ENCODE assay signal across 15 mouse cellular contexts in the genomic region with DNA sequence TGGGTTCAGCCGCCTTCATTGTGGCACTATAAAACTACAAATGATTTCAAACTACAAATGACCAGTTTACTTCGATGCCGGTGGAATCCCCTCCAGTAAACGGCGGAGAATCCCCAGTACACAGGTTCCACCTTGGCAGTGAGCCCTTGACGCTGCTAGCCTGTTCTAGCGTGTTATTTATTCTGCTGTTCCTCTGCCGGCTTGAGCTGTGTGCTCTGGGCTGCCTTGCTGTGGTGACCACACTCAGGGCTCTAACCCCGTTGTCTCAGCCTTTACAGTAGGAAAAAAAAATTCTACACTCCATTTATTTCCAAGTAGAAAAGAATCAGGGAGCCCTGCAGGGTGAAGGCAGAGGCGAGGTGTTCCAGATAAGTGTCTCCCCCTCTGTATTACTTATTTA.
DNase-seq lines count a peak whose midpoint lies in the region; ATAC-seq lines count a peak whose summit lies in the region.
"Had no signal": no experiment of that assay in that cellular context is flagged by ENCODE, and none has a peak within 500 bp of the region (broad histone marks: within the 10 kb centered on the region; RNA-seq: fewer than 3 reads in every experiment).

No protein-coding gene starts in this region.

- WGBS in midbrain, embryonic 13.5 days, result 56% methylated on average over 10 of the region's 10 CpGs

- peak overlapping the region; percentile 47 for H3K27ac ChIP-seq in midbrain, embryonic 13.5 days
- H3K27ac ChIP-seq: heart, embryonic 13.5 days; layer of hippocampus, adult 2 months; liver, embryonic 12.5 days had no signal

- H3K27me3 ChIP-seq in midbrain, embryonic 13.5 days, result peaks cover 34% of the 10 kb centered on the region
- H3K27me3 ChIP-seq: heart, embryonic 13.5 days; liver, embryonic 12.5 days had no signal

- no peak overlapping the region for H3K4me3 ChIP-seq in midbrain, embryonic 13.5 days (replicated peaks)
- H3K4me3 ChIP-seq: heart, embryonic 13.5 days; layer of hippocampus, adult 2 months; liver, embryonic 12.5 days had no signal

- H3K4me1 ChIP-seq in midbrain, embryonic 13.5 days (replicated peaks), result peaks cover 25% of the 10 kb centered on the region
- H3K4me1 ChIP-seq: heart, embryonic 13.5 days; liver, embryonic 12.5 days had no signal

- H3K36me3 ChIP-seq in midbrain, embryonic 13.5 days, result no peaks in the 10 kb centered on the region
- H3K36me3 ChIP-seq: heart, embryonic 13.5 days; liver, embryonic 12.5 days had no signal

- peak; percentile 41 for DNase-seq in heart, adult 11 months
- DNase-seq in heart, postnatal 4 days, result no peak
- DNase-seq in right cerebral cortex, postnatal 4 days, result peak; percentile 40
- DNase-seq in right cerebral cortex, postnatal 14 days, result no peak
- no peak for DNase-seq in right cerebral cortex, postnatal 36 days (ENCODE audit: low spot score in 2 of 2)
- DNase-seq in ovary, postnatal 36 days (ENCODE audit: low spot score), result no peak
- no peak for DNase-seq in left cerebral cortex, adult 18-20 months (ENCODE audit: low spot score in 2 of 2)
- DNase-seq: B cell, adult 2 months; cerebellum, adult 18-20 months; gastrocnemius, postnatal 10 days; lung, postnatal 36 days had no signal

- H3K9me3 ChIP-seq in midbrain, embryonic 13.5 days, result no peaks in the 10 kb centered on the region
- H3K9me3 ChIP-seq: heart, embryonic 13.5 days had no signal

- no peak overlapping the region for H3K4me2 ChIP-seq in midbrain, embryonic 13.5 days (replicated peaks)
- H3K4me2 ChIP-seq: heart, embryonic 13.5 days; liver, embryonic 12.5 days had no signal

- peak; percentile 66; the same call in 1 of the 2 replicates for ATAC-seq in midbrain, embryonic 13.5 days
- ATAC-seq: liver, embryonic 12.5 days had no signal

- no peak overlapping the region for H3K9ac ChIP-seq in midbrain, embryonic 13.5 days (replicated peaks)
- H3K9ac ChIP-seq: heart, embryonic 13.5 days; liver, embryonic 12.5 days had no signal

Comparison
In these comparisons a context has a peak if more than half of its experiments do, and no peak if none do; other contexts are left out.
1. DNase-seq: peak in heart, adult 11 months (single experiment) and right cerebral cortex, postnatal 4 days (single experiment); none in heart, postnatal 4 days (single experiment), right cerebral cortex, postnatal 14 days (single experiment), right cerebral cortex, postnatal 36 days (0 of 2), ovary, postnatal 36 days (single experiment) and left cerebral cortex, adult 18-20 months (0 of 2).